Mouse (Mus musculus): ENCODE measurements at regions not wholly inside any gene's neighbourhood (a gene's known extent, or its start where the extent isn't known, plus 50 kb on each side); places are given as distances from the start of the nearest gene placed in this dataset.

GRCm38 (mm10) chr11:117413133-117413532, 71.0 kb upstream of the Gm11733 start:
- DNase-seq (ENCODE audit: low spot score): no peak

DNA sequence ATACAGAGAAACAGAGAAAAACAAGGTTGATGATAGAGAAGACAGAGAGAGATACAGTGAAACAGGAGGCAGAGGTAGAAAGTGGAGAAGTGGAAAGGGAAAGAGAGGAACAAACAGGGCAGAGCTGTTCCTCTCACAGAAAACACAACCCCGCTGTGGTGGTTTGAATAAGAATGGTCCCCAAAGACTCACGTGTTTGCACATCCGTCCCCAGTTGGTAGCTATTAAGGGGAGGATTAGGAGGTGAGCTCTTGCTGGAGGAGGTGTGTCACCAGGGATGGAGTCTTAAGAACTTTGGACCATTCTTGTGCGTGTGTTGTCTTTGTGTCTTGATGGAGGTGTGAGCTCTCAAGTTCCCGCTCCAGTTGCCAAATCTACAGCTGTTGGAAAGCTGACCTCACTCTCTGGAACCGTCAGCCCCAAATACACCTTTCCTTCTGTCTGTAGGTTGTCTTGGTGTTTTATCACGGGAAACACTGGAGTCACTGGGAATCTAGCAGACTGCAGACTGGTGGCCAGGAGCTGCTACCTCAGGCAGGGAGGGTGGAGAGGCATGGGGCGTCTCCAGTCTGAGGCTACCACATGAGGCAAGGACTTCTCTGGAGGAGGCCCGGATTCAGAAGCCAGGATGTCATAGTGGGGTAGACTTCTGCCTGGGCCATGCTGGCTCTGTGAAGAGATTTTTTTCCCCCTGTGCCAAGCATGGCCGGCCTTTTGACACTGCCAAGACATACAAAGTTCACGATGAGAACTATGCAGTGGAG, 70.0 kb upstream of the Gm11733 start:
- DNase-seq (ENCODE audit: low spot score): no peak

DNA sequence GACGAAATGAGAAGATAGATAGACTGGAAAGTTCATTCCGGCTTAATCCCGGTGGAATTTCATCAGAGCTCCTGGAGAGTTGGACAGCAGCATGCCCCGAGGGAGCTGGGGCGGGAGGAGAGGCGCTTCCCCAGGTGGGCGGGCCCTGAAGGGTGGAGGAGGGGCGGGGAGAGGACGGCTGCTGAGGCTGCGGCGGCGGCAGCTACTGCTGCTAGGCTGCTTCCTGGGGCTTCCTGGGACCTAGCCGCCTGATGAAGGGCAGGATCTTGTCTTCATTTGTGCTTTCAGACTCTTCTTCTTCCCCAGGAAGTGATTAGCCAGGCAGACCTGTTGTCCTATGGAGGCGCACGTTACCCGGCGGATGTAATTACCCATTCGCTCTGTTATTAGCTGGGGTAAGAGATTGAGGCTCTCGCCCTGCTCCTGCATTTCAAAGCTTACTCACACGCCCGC, 69.3 kb upstream of the Gm11733 start:
- DNase-seq (ENCODE audit: low spot score): no peak

DNA sequence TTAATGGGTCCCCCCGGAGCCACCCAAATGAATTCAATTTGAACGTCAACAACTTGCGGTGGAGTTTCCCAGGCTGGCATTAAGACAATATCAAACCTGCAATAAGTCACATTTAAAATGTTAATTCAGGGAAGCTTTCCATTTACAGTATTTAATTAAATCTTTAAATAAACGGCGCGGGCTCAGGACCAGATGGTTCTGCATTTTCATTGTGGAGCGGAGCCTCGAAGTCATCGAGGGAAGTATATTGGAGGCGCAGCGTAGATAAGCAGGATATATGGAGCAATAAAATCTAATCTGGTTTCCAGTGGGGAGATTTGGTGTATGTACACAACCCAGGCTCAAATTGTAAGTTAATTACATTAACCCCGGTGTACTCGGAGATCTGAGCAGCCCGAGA, 68.7 kb upstream of the Gm11733 start:
- no peak for DNase-seq (ENCODE audit: low spot score)

DNA sequence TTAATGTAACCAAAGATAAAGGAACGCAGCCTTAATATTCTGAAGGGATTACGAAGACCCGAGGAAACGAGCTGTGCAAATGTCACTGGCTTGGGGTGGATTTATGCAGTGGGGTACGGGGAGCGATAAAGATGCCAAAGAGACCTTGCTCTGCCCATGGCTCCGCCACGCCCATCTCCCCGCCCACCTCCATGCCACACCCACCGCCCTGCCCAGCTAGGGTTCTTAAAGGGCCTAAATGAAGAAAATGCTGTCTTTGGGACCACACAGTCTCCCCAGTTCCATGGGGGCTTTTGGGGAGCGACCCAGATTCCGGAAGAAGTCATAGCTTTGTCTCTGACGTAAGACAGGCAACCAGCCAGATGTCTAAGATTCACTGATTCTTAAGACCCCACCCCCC, 68.2 kb upstream of the Gm11733 start:
- peak; percentile 37 for DNase-seq (ENCODE audit: low spot score)

DNA sequence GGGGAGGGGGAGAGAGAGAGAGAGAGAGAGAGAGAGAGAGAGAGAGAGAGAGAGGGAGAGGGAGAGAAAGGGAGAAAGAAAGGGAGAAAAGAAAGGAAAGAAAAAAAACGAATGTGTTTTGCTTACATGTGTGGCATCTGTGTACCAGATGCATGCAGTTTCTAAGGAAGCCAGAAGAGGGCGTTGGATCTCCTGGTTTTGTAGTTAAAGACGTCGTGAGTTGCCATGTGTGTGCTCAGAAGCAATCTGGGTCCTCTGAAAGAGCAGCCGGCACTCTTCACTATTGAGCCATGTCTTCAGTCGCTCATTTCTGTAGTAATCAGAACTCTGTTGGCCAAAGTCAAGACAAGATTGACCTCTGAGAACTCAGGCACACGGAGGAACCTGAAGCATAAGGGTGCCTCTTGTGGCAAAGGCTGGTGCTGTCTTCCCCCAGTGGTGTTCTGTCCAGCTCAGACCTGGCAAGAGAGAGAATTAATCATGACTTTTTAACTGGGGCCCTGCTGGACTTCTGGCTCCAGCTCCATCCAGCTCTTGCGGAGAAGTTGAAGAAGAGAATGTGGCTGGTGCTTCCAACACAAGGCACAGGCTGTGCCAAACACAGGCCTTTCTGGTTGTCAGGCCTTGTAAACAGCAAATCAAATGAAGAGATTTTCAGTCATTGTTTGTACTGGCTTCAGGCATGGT, 67.0 kb upstream of the Gm11733 start:
- DNase-seq (ENCODE audit: low spot score): no peak

DNA sequence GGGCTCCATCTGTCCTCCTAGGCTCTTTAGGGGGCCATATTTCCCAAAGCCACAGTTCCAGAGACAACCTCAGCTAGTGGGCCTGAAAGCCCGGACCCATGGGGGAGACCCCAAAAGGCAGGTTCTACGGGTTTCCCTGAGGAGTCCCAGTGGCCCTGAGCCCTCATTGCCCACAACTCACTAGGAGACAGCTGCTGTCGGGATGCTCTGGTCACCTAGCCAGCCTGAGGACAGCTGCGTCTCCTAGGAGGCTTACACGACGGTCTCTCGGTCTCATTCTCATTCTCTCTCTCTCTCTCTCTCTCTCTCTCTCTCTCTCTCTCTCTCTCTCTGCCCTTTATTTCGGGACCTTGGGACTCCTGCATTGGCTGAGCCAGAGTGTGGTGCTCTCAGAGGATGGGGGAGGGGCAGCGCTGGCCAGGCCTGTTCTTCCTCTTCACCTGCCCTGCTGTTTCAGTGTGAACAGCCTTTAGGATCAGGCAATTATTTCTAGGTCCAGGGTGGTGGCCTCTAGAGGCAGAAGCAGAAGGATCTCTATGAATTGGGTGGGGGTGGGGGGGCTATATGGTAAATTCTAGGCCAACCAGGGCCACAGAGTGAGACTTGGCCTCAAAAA, 66.1 kb upstream of the Gm11733 start:
- no peak for DNase-seq (ENCODE audit: low spot score)

DNA sequence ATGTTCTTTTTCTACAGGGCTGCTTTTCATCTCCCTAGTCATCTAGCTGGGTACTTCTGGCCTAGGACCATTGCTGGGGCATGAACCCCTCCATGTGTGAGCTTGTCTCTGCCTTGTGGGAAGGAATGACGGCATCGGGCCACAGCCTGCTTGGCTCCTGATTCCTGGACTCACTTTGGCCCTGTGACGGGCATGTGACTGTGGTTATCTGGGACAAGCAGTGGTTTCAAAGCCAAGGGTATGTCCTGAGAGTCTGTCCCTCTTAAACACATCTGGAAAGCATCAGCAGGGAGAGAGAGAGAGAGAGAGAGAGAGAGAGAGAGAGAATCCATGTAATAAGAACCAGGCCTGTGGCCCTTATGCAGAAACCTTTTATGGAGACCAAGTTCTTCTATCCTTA, 65.2 kb upstream of the Gm11733 start:
- no peak for DNase-seq (ENCODE audit: low spot score)

DNA sequence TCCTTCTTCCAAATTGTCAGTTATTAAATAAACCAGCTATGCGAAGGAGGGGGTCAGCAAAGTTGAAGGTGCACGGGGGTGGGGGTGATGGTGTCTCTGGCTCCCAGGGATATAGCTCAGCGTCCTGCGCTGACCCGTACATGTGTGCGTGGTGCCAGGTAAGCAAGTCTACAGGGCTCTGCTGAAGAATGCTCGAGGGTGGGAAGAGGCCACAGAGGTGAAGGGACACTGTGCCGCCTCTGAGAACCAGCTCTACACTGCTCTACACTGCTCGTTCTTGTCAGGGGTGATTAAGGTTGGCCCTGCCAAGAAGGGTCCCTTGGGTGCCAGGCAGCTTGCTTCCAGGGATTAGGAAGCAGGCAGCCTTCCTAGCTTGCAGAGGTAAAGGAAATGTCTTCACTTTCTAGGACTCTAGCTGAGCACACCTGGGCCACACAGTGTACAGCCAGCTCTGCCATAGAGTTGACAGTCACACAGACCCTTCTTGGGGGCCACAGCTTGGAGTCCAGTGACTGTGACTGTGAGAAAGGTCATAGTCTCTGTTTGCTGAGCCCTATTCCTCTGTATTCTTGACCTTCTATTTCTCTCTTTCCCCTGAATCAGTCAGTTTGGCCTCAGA, 64.7 kb upstream of the Gm11733 start:
- DNase-seq (ENCODE audit: low spot score): no peak

- no peak for DNase-seq (ENCODE audit: low spot score)
Measured at GRCm38 (mm10) chr11:117422713-117423112, 61.5 kb upstream of the Gm11733 start.

DNA sequence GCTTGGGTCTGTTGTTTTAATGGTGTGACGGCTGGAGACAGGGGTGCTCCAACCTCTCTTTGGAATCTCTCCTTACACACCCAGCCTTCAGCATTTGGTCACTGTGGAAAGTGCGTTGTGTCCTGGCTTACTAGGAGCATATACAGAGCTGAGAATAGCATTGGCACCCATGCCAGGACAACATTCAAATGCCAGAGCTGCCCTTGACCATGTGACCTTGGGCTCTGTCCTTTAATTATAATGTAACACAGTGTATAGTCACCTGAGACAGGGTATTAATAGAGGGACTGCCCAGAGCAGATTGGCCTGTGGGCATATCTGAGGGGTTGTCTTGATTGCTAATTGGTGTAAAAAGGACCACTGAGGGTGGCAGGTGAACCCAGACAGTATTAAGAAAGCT, 60.7 kb upstream of the Gm11733 start:
- no peak for DNase-seq (ENCODE audit: low spot score)

DNA sequence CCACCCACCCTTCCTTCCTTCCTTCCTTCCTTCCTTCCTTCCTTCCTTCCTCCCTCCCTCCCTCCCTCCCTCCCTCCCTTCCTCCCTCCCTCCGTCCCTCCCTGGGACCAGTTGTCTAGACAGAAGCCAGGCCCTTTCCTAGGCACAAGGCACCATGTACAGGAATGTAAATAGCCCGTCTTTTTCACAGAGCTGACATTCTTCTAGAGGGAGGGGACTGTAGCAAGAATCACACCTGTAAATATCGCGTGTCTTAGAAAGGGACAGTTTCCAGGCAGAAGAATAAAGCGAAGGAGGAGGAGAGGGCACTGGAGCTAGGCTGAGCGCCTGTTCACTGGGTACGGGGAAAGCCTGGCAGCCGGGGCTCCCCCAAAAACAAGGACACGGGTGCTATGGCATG, 58.7 kb upstream of the Gm11733 start:
- no peak for DNase-seq (ENCODE audit: low spot score)

GRCm38 (mm10) chr11:117425927-117426326, 58.2 kb upstream of the Gm11733 start:
- DNase-seq (ENCODE audit: low spot score): no peak

DNA sequence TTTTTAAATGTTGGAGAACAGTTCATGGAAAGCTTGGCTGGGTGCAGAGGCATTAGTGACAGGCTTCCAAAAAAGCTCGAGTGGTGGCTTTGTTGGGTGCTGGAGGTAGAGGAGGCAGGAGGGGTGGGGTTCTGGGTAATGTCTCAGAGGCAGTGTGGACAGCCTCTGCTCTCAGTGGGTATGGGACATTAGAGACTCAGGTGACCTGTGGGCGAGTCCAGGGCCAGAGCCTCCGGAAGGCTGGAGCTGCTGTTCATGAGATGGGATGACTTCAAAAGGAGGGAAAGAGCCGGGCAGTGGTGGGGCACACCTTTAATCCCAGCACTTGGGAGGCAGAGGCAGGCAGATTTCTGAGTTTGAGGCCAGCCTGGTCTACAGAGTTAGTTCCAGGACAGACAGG, 57.5 kb upstream of the Gm11733 start:
- no peak for DNase-seq (ENCODE audit: low spot score)

- no peak for DNase-seq (ENCODE audit: low spot score)
Measured at GRCm38 (mm10) chr11:117427808-117428510, 56.2 kb upstream of the Gm11733 start.

- no peak for DNase-seq (ENCODE audit: low spot score)
Measured at GRCm38 (mm10) chr11:117429326-117429752, 54.8 kb upstream of the Gm11733 start.

GRCm38 (mm10) chr11:117429894-117430293, 54.3 kb upstream of the Gm11733 start:
- no peak for DNase-seq (ENCODE audit: low spot score)

DNA sequence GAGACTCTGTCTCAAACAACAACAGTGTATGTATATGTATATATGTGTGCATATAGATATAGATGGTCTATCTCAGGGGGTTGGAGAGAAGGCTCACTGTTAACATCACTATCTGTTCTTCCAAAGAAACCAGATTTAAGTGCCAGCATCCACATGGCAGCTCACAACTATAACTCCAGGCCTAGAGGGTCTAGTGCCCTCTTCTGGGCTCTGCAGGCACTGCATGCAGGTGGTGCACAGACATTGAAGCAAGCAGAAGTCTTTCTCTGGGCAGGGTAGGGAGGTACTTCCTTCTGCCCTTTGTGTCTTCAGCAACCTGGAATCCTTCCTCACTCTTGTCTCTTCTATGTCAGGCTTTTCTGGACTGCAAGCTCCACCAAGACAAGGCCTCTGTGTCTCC, 50.1 kb upstream of the Gm11733 start:
- no peak for DNase-seq (ENCODE audit: low spot score)
